Mouse (Mus musculus) forebrain, postnatal 0 days (tissue): Measurements from ENCODE around the gene Pin4. TPM values are rescaled to one million over a fixed set of nuclear protein-coding genes. Genes with fewer than 3 reads are reported as not detected.
A peak's percentile ranks its signal among the peaks of the same experiment; 100 is the strongest.

Experiments used
- ATAC-seq: fragments of 200-750 bp; cut with Nextera tagmentation; 2 replicates; pipeline ENCODE4 v1.8.0; 2017; ENCODE audit warnings: mild to moderate bottlenecking, moderate library complexity
- DNase-seq: peaks from one replicate; pipeline ENCODE4 v3.0.0-alpha.2; 2015
- H3K27ac ChIP-seq: fragments of 300-500 bp; sonication (generic); 2 replicates; pipeline ENCODE4 v1.5.1; 2014; ENCODE audit warnings: low read depth, mild to moderate bottlenecking, antibody characterized with exemption, low read length, moderate library complexity, mixed read lengths
- H3K27me3 ChIP-seq: fragments of 300-500 bp; sonication (generic); 2 replicates; pipeline ENCODE4 v1.6.1; 2014; ENCODE audit warnings: mild to moderate bottlenecking, low read length, mixed read lengths; ENCODE audit not compliant: insufficient read depth
- H3K36me3 ChIP-seq: fragments of 300-500 bp; sonication (generic); 2 replicates; pipeline ENCODE4 v1.6.1; 2014; ENCODE audit warnings: mild to moderate bottlenecking, moderate library complexity; ENCODE audit not compliant: insufficient read depth
- H3K4me1 ChIP-seq: fragments of 300-500 bp; sonication (generic); 2 replicates; pipeline ENCODE4 v1.6.1; 2014; ENCODE audit warnings: antibody characterized with exemption; ENCODE audit not compliant: insufficient read depth
- H3K4me2 ChIP-seq: fragments of 300-500 bp; sonication (generic); 2 replicates; pipeline ENCODE4 v1.6.1; 2014; ENCODE audit warnings: low read depth, mild to moderate bottlenecking, moderate library complexity
- H3K4me3 ChIP-seq: fragments of 300-500 bp; sonication (generic); 2 replicates; pipeline ENCODE4 v1.5.1; 2014; ENCODE audit warnings: low read depth, low read length, mixed read lengths
- H3K9ac ChIP-seq: fragments of 300-500 bp; sonication (generic); 2 replicates; pipeline ENCODE4 v1.6.1; 2014; ENCODE audit warnings: mild to moderate bottlenecking
- H3K9me3 ChIP-seq: fragments of 300-500 bp; sonication (generic); 2 replicates; pipeline ENCODE4 v1.6.1; 2016; ENCODE audit warnings: low read length
- CTCF ChIP-seq: sonication (generic); IDR thresholded peaks from 2 replicates; pipeline ENCODE4 v1.5.1; 2016; ENCODE audit warnings: antibody characterized with exemption, control low read depth, low read depth
- WGBS: fragments of 180-500 bp; shearing (Covaris S2); extraction: QIAGEN DNeasy Blood & Tissue Kit; methylation state at CpG from one replicate; pipeline ENCODE4 v1.1.7; 2014; 5-methylcytosine and 5-hydroxymethylcytosine counted together
- polyA plus RNA-seq: library from polyadenylated mRNA; unstranded; fragments of >200 nt; fragmentation: Nextera tagmentation; extraction: Ambion mirVana; gene quantifications from 2 replicates; pipeline ENCODE4 v1.2.1, GENCODE M21; 2015
- total RNA-seq: library from RNA; depleted of rRNA; stranded (reverse); fragments of >200 nt; gene quantifications from 2 replicates; pipeline ENCODE4 v1.2.3, GENCODE M21; 2014

Pin4 gene
- total and polyA plus RNA-seq, 2 experiments from 2014 or later: 27.7 to 52.6 TPM

GRCm38 (mm10) chrX:102076886-102077765 is 42.1 kb upstream of the Pin4 start:
- H3K9me3 ChIP-seq: no peaks in the 10 kb centered on the region
- no peak overlapping the region for H3K4me3 ChIP-seq
- H3K4me2 ChIP-seq: no peak overlapping the region
- WGBS: 79% methylated on average over 7 of the region's 7 CpGs
- H3K9ac ChIP-seq: no peak overlapping the region
- ATAC-seq: no peak
- no peak for TF ChIP-seq CTCF
- no peak overlapping the region for H3K27ac ChIP-seq
- 0 out of 2 replicates have a peak, but pooled peaks cover under 1% of the 10 kb centered on the region for H3K4me1 ChIP-seq
- H3K27me3 ChIP-seq: no peaks in the 10 kb centered on the region
- DNase-seq: no peak
- no peaks in the 10 kb centered on the region for H3K36me3 ChIP-seq

- H3K4me2 ChIP-seq: no peak overlapping the region
- DNase-seq: peak; percentile 13
Observed at GRCm38 (mm10) chrX:102081076-102081475, 38.2 kb upstream of the Pin4 start.

GRCm38 (mm10) chrX:102081573-102082279 is 37.5 kb upstream of the Pin4 start:
- peak; percentile 76 for DNase-seq
- no peak overlapping the region for H3K4me2 ChIP-seq
- 0 out of 2 replicates have a peak, but pooled peaks cover 2% of the 10 kb centered on the region for H3K4me1 ChIP-seq
- H3K9ac ChIP-seq: no peak overlapping the region
- H3K4me3 ChIP-seq: no peak overlapping the region
- no peaks in the 10 kb centered on the region for H3K27me3 ChIP-seq
- WGBS: 29% methylated on average over 7 of the region's 7 CpGs
- no peaks in the 10 kb centered on the region for H3K36me3 ChIP-seq
- H3K27ac ChIP-seq: peak overlapping the region; percentile 80
- TF ChIP-seq CTCF: no peak
- peak; percentile 95 for ATAC-seq
- H3K9me3 ChIP-seq: no peaks in the 10 kb centered on the region

More at GRCm38 (mm10) chrX:102081076-102081475, 38.2 kb upstream of the Pin4 start:
- 0 out of 2 replicates have a peak, but pooled peaks cover 2% of the 10 kb centered on the region for H3K4me1 ChIP-seq
- no peaks in the 10 kb centered on the region for H3K9me3 ChIP-seq
- WGBS: 52% methylated on average over 10 of the region's 10 CpGs
- H3K9ac ChIP-seq: no peak overlapping the region
- no peaks in the 10 kb centered on the region for H3K36me3 ChIP-seq
- H3K27me3 ChIP-seq: no peaks in the 10 kb centered on the region
- no peak overlapping the region for H3K4me3 ChIP-seq
- ATAC-seq: no peak
- no peak for TF ChIP-seq CTCF
- H3K27ac ChIP-seq: peak overlapping the region; percentile 80; the same call in 1 of the 2 replicates

GRCm38 (mm10) chrX:102082340-102082739 is 36.9 kb upstream of the Pin4 start:
- 38% methylated on average over 5 of the region's 5 CpGs for WGBS
- H3K4me3 ChIP-seq: no peak overlapping the region
- H3K36me3 ChIP-seq: no peaks in the 10 kb centered on the region
- 0 out of 2 replicates have a peak, but pooled peaks cover 2% of the 10 kb centered on the region for H3K4me1 ChIP-seq
- no peaks in the 10 kb centered on the region for H3K27me3 ChIP-seq
- DNase-seq: peak; percentile 35
- no peak for TF ChIP-seq CTCF
- peak; percentile 25; the same call in 1 of the 2 replicates for ATAC-seq
- H3K9ac ChIP-seq: no peak overlapping the region
- no peaks in the 10 kb centered on the region for H3K9me3 ChIP-seq
- no peak overlapping the region for H3K4me2 ChIP-seq
- H3K27ac ChIP-seq: peak overlapping the region; percentile 80

GRCm38 (mm10) chrX:102085798-102086443 is 33.3 kb upstream of the Pin4 start:
- Histone ChIP-seq H3K27ac (no peak overlapping the region), H3K9ac (no peak overlapping the region), H3K4me2 (no peak overlapping the region), H3K4me1 (0 out of 2 replicates have a peak, but pooled peaks cover 2% of the 10 kb centered on the region), H3K4me3 (no peak overlapping the region), H3K36me3 (no peaks in the 10 kb centered on the region), H3K27me3 (no peaks in the 10 kb centered on the region), H3K9me3 (no peaks in the 10 kb centered on the region)
- 84% methylated on average over 8 of the region's 8 CpGs for WGBS
- ATAC-seq (no peak), DNase-seq (no peak)
- TF ChIP-seq CTCF: no peak

- no peaks in the 10 kb centered on the region for H3K27me3 ChIP-seq
- H3K4me1 ChIP-seq: no peaks in the 10 kb centered on the region
- DNase-seq (no peak), ATAC-seq (no peak)
- TF ChIP-seq CTCF: no peak
- H3K9me3 ChIP-seq: no peaks in the 10 kb centered on the region
- H3K4me3 ChIP-seq: no peak overlapping the region
- H3K9ac ChIP-seq: no peak overlapping the region
- no peak overlapping the region for H3K4me2 ChIP-seq
- 76% methylated on average over 3 of the region's 3 CpGs for WGBS
- H3K27ac ChIP-seq: no peak overlapping the region
- H3K36me3 ChIP-seq: no peaks in the 10 kb centered on the region
Observed at GRCm38 (mm10) chrX:102090605-102091004, 28.6 kb upstream of the Pin4 start.
